In the genomic region with DNA sequence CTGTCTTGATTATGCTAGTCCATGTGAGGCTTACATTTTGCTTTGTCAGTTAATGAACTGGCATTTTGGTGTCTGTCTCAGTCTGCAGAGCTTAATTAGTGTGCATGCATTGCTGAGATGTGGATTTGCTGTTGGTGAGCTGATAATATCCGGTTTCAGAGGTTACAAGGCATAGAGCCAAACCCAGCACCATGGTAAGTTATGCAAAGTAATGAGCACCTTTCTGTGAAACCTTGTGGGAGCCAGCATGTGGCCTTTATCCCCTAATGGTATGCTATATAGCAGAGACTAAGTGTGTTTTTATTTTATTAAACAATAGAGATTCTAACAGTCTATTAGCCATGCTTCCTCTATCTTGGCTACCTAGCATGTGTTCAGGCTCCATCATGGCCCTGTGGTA, we compare ENCODE assay signal across 21 mouse cellular contexts.
DNase-seq lines count a peak whose midpoint lies in the region; ATAC-seq and TF ChIP-seq lines count a peak whose summit lies in the region.
"Had no signal": no experiment of that assay in that cellular context is flagged by ENCODE, and none has a peak within 500 bp of the region (broad histone marks: within the 10 kb centered on the region; RNA-seq: fewer than 3 reads in every experiment).

No protein-coding gene starts in this region.

- H3K36me3 ChIP-seq in forebrain, embryonic 11.5 days (ENCODE audit: control insufficient read depth, insufficient read depth, low read length) = no peaks in the 10 kb centered on the region
- H3K36me3 ChIP-seq in forebrain, embryonic 10.5 days (replicated peaks) = no peaks in the 10 kb centered on the region
- no peaks in the 10 kb centered on the region for H3K36me3 ChIP-seq in midbrain, embryonic 14.5 days (ENCODE audit: control insufficient read depth, insufficient read depth, low read length)
- H3K36me3 ChIP-seq in midbrain, embryonic 10.5 days = no peaks in the 10 kb centered on the region
- H3K36me3 ChIP-seq in forebrain, embryonic 13.5 days (ENCODE audit: poor library complexity, severe bottlenecking) = no peaks in the 10 kb centered on the region
- no peaks in the 10 kb centered on the region for H3K36me3 ChIP-seq in midbrain, postnatal 0 days (ENCODE audit: insufficient read depth, low read length)
- H3K36me3 ChIP-seq in hindbrain, embryonic 10.5 days = no peaks in the 10 kb centered on the region
- H3K36me3 ChIP-seq: heart, embryonic 10.5 days; hindbrain, embryonic 13.5 days; intestine, embryonic 15.5 days had no signal

- ATAC-seq in forebrain, embryonic 11.5 days (replicated peaks; ENCODE audit: low FRiP score) = peak; percentile 71
- no peak for ATAC-seq in midbrain, embryonic 14.5 days (ENCODE audit: low FRiP score, low TSS enrichment)
- peak; percentile 57; the same call in 1 of the 2 replicates for ATAC-seq in forebrain, embryonic 13.5 days
- ATAC-seq in midbrain, postnatal 0 days (ENCODE audit: low FRiP score) = no peak
- ATAC-seq: activated CD4-positive, CD25-positive, alpha-beta regulatory T cell, adult 4 months; hindbrain, postnatal 0 days; intestine, embryonic 15.5 days; Patski had no signal

- H3K9ac ChIP-seq in forebrain, embryonic 11.5 days (ENCODE audit: low read length) = no peak overlapping the region
- no peak overlapping the region for H3K9ac ChIP-seq in midbrain, embryonic 14.5 days (replicated peaks; ENCODE audit: low read length)
- H3K9ac ChIP-seq in forebrain, embryonic 13.5 days = no peak overlapping the region
- H3K9ac ChIP-seq in midbrain, postnatal 0 days (replicated peaks; ENCODE audit: low read length, poor library complexity, severe bottlenecking) = no peak overlapping the region
- H3K9ac ChIP-seq: hindbrain, embryonic 13.5 days; intestine, embryonic 15.5 days had no signal

- no peaks in the 10 kb centered on the region for H3K27me3 ChIP-seq in forebrain, embryonic 11.5 days (ENCODE audit: control insufficient read depth, insufficient read depth, low read length)
- no peaks in the 10 kb centered on the region for H3K27me3 ChIP-seq in forebrain, embryonic 10.5 days (ENCODE audit: poor library complexity, severe bottlenecking)
- no peaks in the 10 kb centered on the region for H3K27me3 ChIP-seq in midbrain, embryonic 14.5 days (ENCODE audit: control insufficient read depth, insufficient read depth, low read length)
- H3K27me3 ChIP-seq in midbrain, embryonic 10.5 days (ENCODE audit: low read depth, poor library complexity, severe bottlenecking) = no peaks in the 10 kb centered on the region
- no peaks in the 10 kb centered on the region for H3K27me3 ChIP-seq in forebrain, embryonic 13.5 days
- no peaks in the 10 kb centered on the region for H3K27me3 ChIP-seq in midbrain, postnatal 0 days (ENCODE audit: insufficient read depth, low read length)
- no peaks in the 10 kb centered on the region for H3K27me3 ChIP-seq in hindbrain, embryonic 10.5 days (ENCODE audit: insufficient read depth, poor library complexity, severe bottlenecking)
- H3K27me3 ChIP-seq: hindbrain, embryonic 13.5 days; intestine, embryonic 15.5 days had no signal

- TF ChIP-seq CTCF in midbrain, postnatal 0 days (IDR thresholded peaks at IDR 0.05) = no peak

- no peaks in the 10 kb centered on the region for H3K4me1 ChIP-seq in forebrain, embryonic 11.5 days (replicated peaks; ENCODE audit: control insufficient read depth, insufficient read depth, low read length)
- H3K4me1 ChIP-seq in forebrain, embryonic 10.5 days = no peaks in the 10 kb centered on the region
- no peaks in the 10 kb centered on the region for H3K4me1 ChIP-seq in midbrain, embryonic 14.5 days (ENCODE audit: control insufficient read depth, insufficient read depth, low read length)
- H3K4me1 ChIP-seq in midbrain, embryonic 10.5 days = no peaks in the 10 kb centered on the region
- no peaks in the 10 kb centered on the region for H3K4me1 ChIP-seq in forebrain, embryonic 13.5 days
- no peaks in the 10 kb centered on the region for H3K4me1 ChIP-seq in midbrain, postnatal 0 days (ENCODE audit: insufficient read depth, low read length)
- H3K4me1 ChIP-seq in hindbrain, embryonic 10.5 days (replicated peaks) = no peaks in the 10 kb centered on the region
- H3K4me1 ChIP-seq: heart, embryonic 10.5 days; hindbrain, embryonic 13.5 days; intestine, embryonic 15.5 days had no signal

- no peaks in the 10 kb centered on the region for H3K9me3 ChIP-seq in forebrain, embryonic 11.5 days (ENCODE audit: control insufficient read depth, low read length)
- no peaks in the 10 kb centered on the region for H3K9me3 ChIP-seq in forebrain, embryonic 10.5 days
- no peaks in the 10 kb centered on the region for H3K9me3 ChIP-seq in midbrain, embryonic 14.5 days (ENCODE audit: control insufficient read depth, low read length)
- no peaks in the 10 kb centered on the region for H3K9me3 ChIP-seq in midbrain, embryonic 10.5 days (replicated peaks)
- no peaks in the 10 kb centered on the region for H3K9me3 ChIP-seq in forebrain, embryonic 13.5 days (replicated peaks)
- H3K9me3 ChIP-seq in midbrain, postnatal 0 days (ENCODE audit: low read length) = no peaks in the 10 kb centered on the region
- H3K9me3 ChIP-seq in hindbrain, embryonic 10.5 days = no peaks in the 10 kb centered on the region
- H3K9me3 ChIP-seq: heart, embryonic 10.5 days; hindbrain, embryonic 13.5 days; intestine, embryonic 15.5 days had no signal

- H3K27ac ChIP-seq in forebrain, embryonic 11.5 days (ENCODE audit: low read depth, low read length) = no peak overlapping the region
- no peak overlapping the region for H3K27ac ChIP-seq in forebrain, embryonic 10.5 days
- H3K27ac ChIP-seq in midbrain, embryonic 14.5 days (replicated peaks; ENCODE audit: low read depth, low read length) = no peak overlapping the region
- no peak overlapping the region for H3K27ac ChIP-seq in midbrain, embryonic 10.5 days (replicated peaks)
- H3K27ac ChIP-seq in forebrain, embryonic 13.5 days = no peak overlapping the region
- no peak overlapping the region for H3K27ac ChIP-seq in midbrain, postnatal 0 days (ENCODE audit: low read depth, low read length)
- H3K27ac ChIP-seq in hindbrain, embryonic 10.5 days = no peak overlapping the region
- H3K27ac ChIP-seq: heart, embryonic 10.5 days; hindbrain, embryonic 13.5 days; hindbrain, postnatal 0 days; intestine, embryonic 15.5 days had no signal

- WGBS in forebrain, embryonic 11.5 days = 47% methylated on average over 1 of the region's 1 CpGs
- 39% methylated on average over 1 of the region's 1 CpGs for WGBS in forebrain, embryonic 10.5 days
- WGBS in midbrain, embryonic 14.5 days = 32% methylated on average over 1 of the region's 1 CpGs
- WGBS in midbrain, embryonic 10.5 days = 54% methylated on average over 1 of the region's 1 CpGs
- 16% methylated on average over 1 of the region's 1 CpGs for WGBS in forebrain, embryonic 13.5 days
- 42% methylated on average over 1 of the region's 1 CpGs for whole genome bisulfite sequencing in midbrain, postnatal 0 days
- 54% methylated on average over 1 of the region's 1 CpGs for WGBS in hindbrain, embryonic 10.5 days

- no peak overlapping the region for H3K4me2 ChIP-seq in forebrain, embryonic 11.5 days (ENCODE audit: low read depth, low read length, severe bottlenecking)
- no peak overlapping the region for H3K4me2 ChIP-seq in midbrain, embryonic 14.5 days (ENCODE audit: low read length)
- no peak overlapping the region for H3K4me2 ChIP-seq in forebrain, embryonic 13.5 days
- no peak overlapping the region for H3K4me2 ChIP-seq in midbrain, postnatal 0 days (ENCODE audit: low read depth, low read length, poor library complexity, severe bottlenecking)
- H3K4me2 ChIP-seq: hindbrain, embryonic 13.5 days; intestine, embryonic 15.5 days had no signal

- H3K4me3 ChIP-seq in forebrain, embryonic 11.5 days (ENCODE audit: low read depth, low read length) = no peak overlapping the region
- no peak overlapping the region for H3K4me3 ChIP-seq in forebrain, embryonic 10.5 days
- H3K4me3 ChIP-seq in midbrain, embryonic 14.5 days (replicated peaks; ENCODE audit: low read depth, low read length) = no peak overlapping the region
- no peak overlapping the region for H3K4me3 ChIP-seq in midbrain, embryonic 10.5 days
- no peak overlapping the region for H3K4me3 ChIP-seq in forebrain, embryonic 13.5 days
- no peak overlapping the region for H3K4me3 ChIP-seq in midbrain, postnatal 0 days (ENCODE audit: low read depth, low read length)
- H3K4me3 ChIP-seq in hindbrain, embryonic 10.5 days = no peak overlapping the region
- H3K4me3 ChIP-seq: heart, embryonic 10.5 days; hindbrain, embryonic 13.5 days; intestine, embryonic 15.5 days had no signal

- DNase-seq in forebrain, embryonic 11.5 days (ENCODE audit: low spot score) = no peak
- no peak for DNase-seq in forebrain, embryonic 10.5 days (ENCODE audit: extremely low spot score, low spot score)
- peak; percentile 13 for DNase-seq in midbrain, embryonic 14.5 days
- no peak for DNase-seq in midbrain, embryonic 10.5 days (ENCODE audit: low spot score)
- peak; percentile 1 for DNase-seq in midbrain, postnatal 0 days (ENCODE audit: low spot score)
- no peak for DNase-seq in hindbrain, embryonic 10.5 days (ENCODE audit: low spot score)
- DNase-seq in ovary, postnatal 10 days (ENCODE audit: low spot score) = no peak
- DNase-seq: adrenal gland, postnatal 14 days; cerebellum, adult 2 months; cerebellum, postnatal 10 days; gastrocnemius, postnatal 10 days; heart, adult 18-20 months; heart, postnatal 10 days; heart, postnatal 4 days had no signal

Comparison
In these comparisons a context has a peak if more than half of its experiments do, and no peak if none do; other contexts are left out.
1. DNase-seq: peak in midbrain, embryonic 14.5 days (single experiment) and midbrain, postnatal 0 days (single experiment); none in forebrain, embryonic 11.5 days (single experiment), forebrain, embryonic 10.5 days (single experiment), midbrain, embryonic 10.5 days (single experiment), hindbrain, embryonic 10.5 days (single experiment) and ovary, postnatal 10 days (single experiment).
2. ATAC-seq: peak in forebrain, embryonic 11.5 days (single experiment) and forebrain, embryonic 13.5 days (single experiment); none in midbrain, embryonic 14.5 days (single experiment) and midbrain, postnatal 0 days (single experiment).